Mouse (Mus musculus) heart, adult 2 months (tissue): ENCODE results near the gene Tob1.

Source experiments
- CTCF ChIP-seq: fragments of 200-600 bp; IDR thresholded peaks from 2 replicates; pipeline ENCODE4 v1.8.1; 2022; ENCODE audit warnings: antibody characterized with exemption, mild to moderate bottlenecking, moderate library complexity
- POLR2A ChIP-seq: fragments of 200-500 bp; IDR thresholded peaks from 2 replicates; pipeline ENCODE4 v1.6.1; 2011; ENCODE audit warnings: mild to moderate bottlenecking, low read depth, low read length, control low read depth; ENCODE audit not compliant: insufficient read depth

- TF ChIP-seq POLR2A (no peak), CTCF (no peak)
Observed at GRCm38 (mm10) chr11:94231821-94232552, 20.7 kb downstream of the Tob1 start.
